In genomic region chr7:126274626-126275025, GRCm38 (mm10) we compare ENCODE assay signal across 8 mouse cellular contexts. TPM values are rescaled to one million over a fixed set of nuclear protein-coding genes. Genes with fewer than 3 reads are reported as not detected.
DNase-seq lines count a peak whose midpoint lies in the region; ATAC-seq lines count a peak whose summit lies in the region.

No protein-coding gene starts in this region.

- H3K27ac ChIP-seq in heart, embryonic 14.5 days (replicated peaks in 1 of 2; ENCODE audit: control insufficient read depth in 1 of 2, insufficient read depth in 1 of 2, low read depth in 2 of 2, low read length in 2 of 2), result no peak overlapping the region
- H3K27ac ChIP-seq in forebrain, embryonic 16.5 days (ENCODE audit: low read length), result peak overlapping the region; percentile 99
- H3K27ac ChIP-seq in midbrain, embryonic 12.5 days (replicated peaks), result peak overlapping the region; percentile 97

- 0 out of 2 replicates have a peak, but pooled peaks cover 2% of the 10 kb centered on the region for H3K27me3 ChIP-seq in heart, embryonic 14.5 days (ENCODE audit: control insufficient read depth, insufficient read depth, low read length)
- no peaks in the 10 kb centered on the region for H3K27me3 ChIP-seq in forebrain, embryonic 16.5 days (replicated peaks; ENCODE audit: control insufficient read depth, insufficient read depth, low read length)
- H3K27me3 ChIP-seq in midbrain, embryonic 12.5 days, result peaks cover 7% of the 10 kb centered on the region; the same call in 1 of the 2 replicates

- DNase-seq in heart, adult 9 months (ENCODE audit: low spot score in 2 of 2), result no peak
- peak; percentile 61 for DNase-seq in brain, adult 2 months (ENCODE audit: low read depth, low spot score)

- H3K9me3 ChIP-seq in heart, embryonic 14.5 days (ENCODE audit: control insufficient read depth, low read length), result no peaks in the 10 kb centered on the region
- H3K9me3 ChIP-seq in forebrain, embryonic 16.5 days (ENCODE audit: control insufficient read depth, low read length), result no peaks in the 10 kb centered on the region
- H3K9me3 ChIP-seq in midbrain, embryonic 12.5 days, result no peaks in the 10 kb centered on the region

- H3K36me3 ChIP-seq in heart, embryonic 14.5 days (ENCODE audit: control insufficient read depth, insufficient read depth, low read length), result peaks cover 17% of the 10 kb centered on the region
- H3K36me3 ChIP-seq in forebrain, embryonic 16.5 days (ENCODE audit: control insufficient read depth, insufficient read depth), result no peaks in the 10 kb centered on the region
- peaks cover 48% of the 10 kb centered on the region for H3K36me3 ChIP-seq in midbrain, embryonic 12.5 days

- H3K4me3 ChIP-seq in heart, embryonic 14.5 days (ENCODE audit: control insufficient read depth in 1 of 2, insufficient read depth in 1 of 2, low read depth in 1 of 2, low read length in 2 of 2), result no peak overlapping the region
- peak overlapping the region; percentile 67 for H3K4me3 ChIP-seq in forebrain, embryonic 16.5 days (replicated peaks; ENCODE audit: low read length)
- H3K4me3 ChIP-seq in midbrain, embryonic 12.5 days, result peak overlapping the region; percentile 99

- peaks cover 3 to 31% of the 10 kb centered on the region in 2 experiments; a peak in 3 of 4 replicates for H3K4me1 ChIP-seq in heart, embryonic 14.5 days (ENCODE audit: control insufficient read depth in 2 of 2, insufficient read depth in 2 of 2, low read length in 2 of 2)
- H3K4me1 ChIP-seq in forebrain, embryonic 16.5 days (replicated peaks; ENCODE audit: control insufficient read depth, insufficient read depth, low read length), result peaks cover 58% of the 10 kb centered on the region
- peaks cover 70% of the 10 kb centered on the region for H3K4me1 ChIP-seq in midbrain, embryonic 12.5 days

- WGBS in heart, embryonic 14.5 days, result 25% methylated on average over 4 of the region's 4 CpGs
- 0% methylated on average over 4 of the region's 4 CpGs for WGBS in forebrain, embryonic 16.5 days
- WGBS in midbrain, embryonic 12.5 days, result 0% methylated on average over 4 of the region's 4 CpGs

- no peak for ATAC-seq in heart, embryonic 14.5 days (ENCODE audit: insufficient number of reproducible peaks, insufficient read depth, low FRiP score, low read depth)
- ATAC-seq in forebrain, embryonic 16.5 days, result no peak
- no peak for ATAC-seq in midbrain, embryonic 12.5 days (ENCODE audit: low FRiP score, low read depth)
- ATAC-seq in CD4-positive, CD25-positive, alpha-beta regulatory T cell, adult 4 months, result no peak
- ATAC-seq in erythroid progenitor cell, adult 5-6 weeks (replicated peaks; ENCODE audit: low FRiP score, poor library complexity, severe bottlenecking), result no peak
- no peak for ATAC-seq in inflammation-experienced regulatory T-cells, adult 6 months

- no peak overlapping the region for H3K9ac ChIP-seq in heart, embryonic 14.5 days (ENCODE audit: low read length)
- peak overlapping the region; percentile 100 for H3K9ac ChIP-seq in forebrain, embryonic 16.5 days (replicated peaks; ENCODE audit: low read depth, low read length)
- peak overlapping the region; percentile 100 for H3K9ac ChIP-seq in midbrain, embryonic 12.5 days (replicated peaks)

- peak overlapping the region; percentile 85 for H3K4me2 ChIP-seq in heart, embryonic 14.5 days (ENCODE audit: low read length)
- H3K4me2 ChIP-seq in forebrain, embryonic 16.5 days (ENCODE audit: low read length), result peak overlapping the region; percentile 98
- peak overlapping the region; percentile 87 for H3K4me2 ChIP-seq in midbrain, embryonic 12.5 days (replicated peaks)

RNA-seq across cellular contexts. Expression of gene Sbk1, which starts 2.2 kb away (rescaled TPM):
- 15.2 and 16.8 TPM in 2 replicates for polyA plus RNA-seq in heart, embryonic 14.5 days (2014; fragmentation: Nextera tagmentation; extraction: Ambion mirVana)
- 295 and 323 TPM in 2 replicates for polyA plus RNA-seq in forebrain, embryonic 16.5 days (2015; fragmentation: Nextera tagmentation; extraction: Ambion mirVana)
- polyA plus RNA-seq in midbrain, embryonic 12.5 days (2016; fragmentation: Nextera tagmentation; extraction: Ambion mirVana), result 276 and 311 TPM in 2 replicates
- polyA plus RNA-seq in CD4-positive, CD25-positive, alpha-beta regulatory T cell, adult 4 months (2017; shearing (Covaris generic)), result 1 to 10 TPM; 2.7 to 5.0 TPM
- total RNA-seq in erythroid progenitor cell, adult 5-6 weeks (2015; ENCODE audit: low replicate concordance), result 2.5 and 5.0 TPM in 2 replicates
- 3.4 and 4.0 TPM in 2 replicates for total RNA-seq in erythroid progenitor cell, adult 5-6 weeks (2017; ENCODE audit: low replicate concordance)
- 1 to 10 TPM; 2.1 to 4.2 (median 2.6) TPM for polyA plus RNA-seq in inflammation-experienced regulatory T-cells, adult 6 months (2017; shearing (Covaris generic))

Comparison
In these comparisons a context has a peak if more than half of its experiments do, and no peak if none do; other contexts are left out.
1. H3K27ac ChIP-seq: peak in forebrain, embryonic 16.5 days (single experiment) and midbrain, embryonic 12.5 days (single experiment); none in heart, embryonic 14.5 days (0 of 2).
2. H3K4me3 ChIP-seq: peak in forebrain, embryonic 16.5 days (single experiment) and midbrain, embryonic 12.5 days (single experiment); none in heart, embryonic 14.5 days (0 of 2).
3. RNA of gene Sbk1, which starts 2.2 kb away (polyA plus RNA-seq): 295 to 323 TPM in forebrain, embryonic 16.5 days and 276 to 311 TPM in midbrain, embryonic 12.5 days; 15.2 to 16.8 TPM in heart, embryonic 14.5 days, 2.7 to 5.0 TPM in CD4-positive, CD25-positive, alpha-beta regulatory T cell, adult 4 months and 2.1 to 4.2 TPM in inflammation-experienced regulatory T-cells, adult 6 months; every median in the first group is over 10 times any median in the second.
4. Peak in every context shown above with its lines, with median percentiles within 50 percentile points of each other: H3K4me2 ChIP-seq.